Mouse (Mus musculus): ENCODE results near the gene Etv4.

GRCm38 (mm10) chr11:101770266-101770665, 14.9 kb downstream of the Etv4 start:
- TF ChIP-seq POLR2A (IDR thresholded peaks at IDR 0.05; ENCODE audit: borderline replicate concordance, control insufficient read depth, low read depth, low read length) (no peak), CTCF (IDR thresholded peaks at IDR 0.05; ENCODE audit: control insufficient read depth, insufficient read depth, low read length) (no peak)

Measured in bone marrow, adult 2 months (tissue).